Comparison of ENCODE assay signal across 2 mouse cellular contexts in the genomic region with DNA sequence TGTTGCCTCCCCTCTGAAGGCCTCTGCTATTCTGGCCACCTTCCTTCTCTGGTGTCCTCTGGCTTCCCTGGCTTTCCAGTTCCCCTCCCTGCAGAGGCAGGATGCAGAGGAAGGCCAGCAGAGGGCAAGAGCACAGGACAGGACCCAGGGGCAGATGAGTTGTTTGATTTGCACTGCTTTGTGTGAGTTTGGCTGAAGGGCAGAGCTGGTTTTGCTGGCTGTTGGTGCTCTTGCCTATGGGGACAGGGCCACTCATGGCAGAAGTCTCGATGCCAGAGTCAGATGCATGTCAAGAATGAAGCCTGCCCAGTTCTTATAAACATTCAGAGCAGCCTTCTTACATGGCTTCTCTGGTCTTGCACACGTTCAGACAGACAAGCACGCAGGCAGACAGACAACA. TPM values are rescaled to one million over a fixed set of nuclear protein-coding genes. Genes with fewer than 3 reads are reported as not detected.
"Had no signal": no experiment of that assay in that cellular context is flagged by ENCODE, and none has a peak within 500 bp of the region (broad histone marks: within the 10 kb centered on the region; RNA-seq: fewer than 3 reads in every experiment).

No protein-coding gene starts in this region.

RNA-seq across cellular contexts. Expression of a gene that starts 1.8 kb away (rescaled TPM):
- total RNA-seq: granulocyte monocyte progenitor cell, adult 5-6 weeks had no signal
- polyA plus RNA-seq: erythroblast, embryonic 14.5 days had no signal
